Mouse (Mus musculus) midbrain, embryonic 14.5 days (tissue): Measurements from ENCODE around the gene Cnep1r1. TPM values are rescaled to one million over a fixed set of nuclear protein-coding genes. Genes with fewer than 3 reads are reported as not detected.
A peak's percentile ranks its signal among the peaks of the same experiment; 100 is the strongest.

Experiments
- ATAC-seq: fragments of 200-750 bp; cut with Nextera tagmentation; 2 replicates; pipeline ENCODE4 v1.8.0; 2017; ENCODE audit warnings: moderate number of reproducible peaks, moderate library complexity; ENCODE audit not compliant: low FRiP score, low TSS enrichment
- DNase-seq: peaks from one replicate; pipeline ENCODE4 v3.0.0-alpha.2; 2015
- H3K27ac ChIP-seq: fragments of 300-500 bp; sonication (generic); replicated peaks from 2 replicates; pipeline ENCODE4 v1.5.1; 2014; ENCODE audit warnings: mild to moderate bottlenecking, low read depth, low read length, moderate library complexity
- H3K27me3 ChIP-seq: fragments of 300-500 bp; sonication (generic); 2 replicates; pipeline ENCODE4 v1.6.1; 2014; ENCODE audit warnings: low read length, control low read depth, mixed read lengths; ENCODE audit not compliant: control insufficient read depth, insufficient read depth
- H3K36me3 ChIP-seq: fragments of 300-500 bp; sonication (generic); 2 replicates; pipeline ENCODE4 v1.6.1; 2014; ENCODE audit warnings: low read length, control low read depth; ENCODE audit not compliant: control insufficient read depth, insufficient read depth
- H3K4me1 ChIP-seq: fragments of 300-500 bp; sonication (generic); 2 replicates; pipeline ENCODE4 v1.6.1; 2014; ENCODE audit warnings: mild to moderate bottlenecking, antibody characterized with exemption, low read length, control low read depth; ENCODE audit not compliant: control insufficient read depth, insufficient read depth
- H3K4me2 ChIP-seq: fragments of 300-500 bp; sonication (generic); 2 replicates; pipeline ENCODE4 v1.6.1; 2014; ENCODE audit warnings: mild to moderate bottlenecking, low read length, moderate library complexity
- H3K4me3 ChIP-seq: fragments of 300-500 bp; sonication (generic); replicated peaks from 2 replicates; pipeline ENCODE4 v1.5.1; 2014; ENCODE audit warnings: low read depth, low read length
- H3K9ac ChIP-seq: fragments of 300-500 bp; sonication (generic); replicated peaks from 2 replicates; pipeline ENCODE4 v1.6.1; 2014; ENCODE audit warnings: mild to moderate bottlenecking, low read length, moderate library complexity
- H3K9me3 ChIP-seq: fragments of 300-500 bp; sonication (generic); 2 replicates; pipeline ENCODE4 v1.6.1; 2016; ENCODE audit warnings: low read length, control low read depth, mixed read lengths; ENCODE audit not compliant: control insufficient read depth
- WGBS: fragments of 180-500 bp; shearing (Covaris S2); extraction: QIAGEN DNeasy Blood & Tissue Kit; methylation state at CpG from one replicate; pipeline ENCODE4 v1.1.7; 2014; 5-methylcytosine and 5-hydroxymethylcytosine counted together
- polyA plus RNA-seq: library from polyadenylated mRNA; unstranded; fragments of >200 nt; fragmentation: Nextera tagmentation; extraction: Ambion mirVana; gene quantifications from 2 replicates; pipeline ENCODE4 v1.2.1, GENCODE M21; 2014

Gene Cnep1r1
- polyA plus RNA-seq, 1 experiment from 2014 or later, result 30.5 TPM

DNA sequence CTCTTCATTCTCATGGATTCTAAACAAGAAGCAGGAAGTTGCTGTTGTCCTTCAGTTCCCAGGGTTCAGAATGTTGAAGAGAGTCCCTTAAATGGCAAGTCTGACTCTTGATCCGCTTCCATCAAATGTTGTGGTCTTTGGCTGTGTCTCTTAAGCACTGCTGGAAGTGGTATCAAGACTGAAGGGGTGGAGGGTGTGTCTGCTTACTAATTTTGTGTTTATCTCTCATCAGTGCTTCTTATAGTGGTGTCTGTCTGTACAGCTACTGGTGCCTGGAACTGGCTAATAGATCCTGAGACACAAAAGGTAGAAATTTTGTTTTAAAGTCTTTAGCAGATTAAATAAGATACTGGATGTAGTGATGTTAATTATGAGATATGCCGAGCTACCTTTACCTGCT lies 6.3 kb downstream of the Cnep1r1 start:
- no peaks in the 10 kb centered on the region for H3K4me1 ChIP-seq
- no peaks in the 10 kb centered on the region for H3K9me3 ChIP-seq
- H3K4me3 ChIP-seq, result no peak overlapping the region
- no peak overlapping the region for H3K27ac ChIP-seq
- no peak overlapping the region for H3K4me2 ChIP-seq
- no peak overlapping the region for H3K9ac ChIP-seq
- no peak for ATAC-seq
- H3K27me3 ChIP-seq, result no peaks in the 10 kb centered on the region
- peaks cover 55% of the 10 kb centered on the region for H3K36me3 ChIP-seq
- WGBS, result 96% methylated on average over 2 of the region's 2 CpGs
- no peak for DNase-seq

DNA sequence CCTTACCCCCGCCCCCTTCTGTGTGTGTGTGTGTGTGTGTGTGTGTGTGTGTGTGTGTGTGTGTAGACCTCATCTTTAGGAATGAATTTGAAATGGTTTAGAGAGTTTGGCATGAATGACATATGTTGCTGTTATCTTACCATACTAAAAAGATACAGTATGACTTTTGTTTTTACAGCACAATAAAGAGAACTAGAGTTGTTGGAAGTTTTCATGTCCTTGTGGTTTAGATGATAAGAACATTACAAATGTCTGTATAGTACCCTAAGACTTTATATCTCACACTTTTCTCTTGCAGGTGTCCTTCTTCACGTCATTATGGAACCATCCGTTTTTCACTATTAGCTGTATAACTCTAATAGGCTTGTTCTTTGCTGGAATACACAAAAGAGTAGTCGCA lies 10.8 kb downstream of the Cnep1r1 start:
- WGBS, result 94% methylated on average over 4 of the region's 4 CpGs
- no peak for ATAC-seq

DNA sequence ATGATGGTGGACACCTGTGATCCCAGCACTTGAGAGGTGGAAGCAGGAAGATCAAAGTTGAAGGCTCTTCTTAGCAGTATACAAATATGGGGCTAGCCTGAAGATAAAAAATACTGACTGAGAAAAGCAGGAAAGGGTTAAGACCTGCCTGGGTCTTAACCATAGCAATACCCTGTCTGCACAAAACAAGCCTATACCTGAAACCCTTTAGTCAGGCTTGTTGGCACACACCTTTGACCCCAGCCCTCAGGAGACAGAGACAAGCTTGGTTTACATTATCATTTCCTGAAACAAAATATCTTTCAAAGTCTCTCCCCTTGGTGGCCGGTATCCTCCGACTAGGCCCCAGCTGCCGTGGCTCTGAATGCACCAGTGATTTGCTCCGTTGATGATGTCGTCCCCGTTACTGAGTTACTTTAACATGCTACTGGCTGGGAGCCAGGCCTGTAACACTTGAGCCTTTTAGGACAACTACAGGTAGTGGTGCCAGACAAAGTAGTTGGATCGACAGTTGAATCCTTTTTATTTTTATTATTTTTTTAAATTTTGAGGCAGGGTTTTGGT lies 12.3 kb downstream of the Cnep1r1 start:
- H3K9ac ChIP-seq, result no peak overlapping the region
- H3K27me3 ChIP-seq, result no peaks in the 10 kb centered on the region
- no peaks in the 10 kb centered on the region for H3K9me3 ChIP-seq
- no peak for DNase-seq
- H3K4me1 ChIP-seq, result no peaks in the 10 kb centered on the region
- ATAC-seq, result no peak
- H3K36me3 ChIP-seq, result peaks cover 82% of the 10 kb centered on the region
- 79% methylated on average over 7 of the region's 7 CpGs for WGBS
- H3K4me3 ChIP-seq, result no peak overlapping the region
- no peak overlapping the region for H3K4me2 ChIP-seq
- no peak overlapping the region for H3K27ac ChIP-seq

More for the DNA sequence above, 10.8 kb downstream of the Cnep1r1 start:
- Histone ChIP-seq H3K9me3 (no peaks in the 10 kb centered on the region), H3K27ac (no peak overlapping the region), H3K9ac (no peak overlapping the region), H3K4me3 (no peak overlapping the region), H3K36me3 (peaks cover 78% of the 10 kb centered on the region), H3K4me1 (no peaks in the 10 kb centered on the region), H3K4me2 (no peak overlapping the region), H3K27me3 (no peaks in the 10 kb centered on the region)
- DNase-seq, result no peak

GRCm38 (mm10) chr8:88137748-88138484 lies 19.3 kb downstream of the Cnep1r1 start, which contains the start of gene Heatr3:
Gene Heatr3, plus strand, starts transcription at chr8:88137855.
- ATAC-seq (peak; percentile 98), DNase-seq (peak; percentile 97)
- no peaks in the 10 kb centered on the region for H3K9me3 ChIP-seq
- no peaks in the 10 kb centered on the region for H3K27me3 ChIP-seq
- peaks cover 57% of the 10 kb centered on the region for H3K36me3 ChIP-seq
- WGBS, result under 1% methylated on average over 79 of the region's 79 CpGs
- peak within 1 kb of the TSS; percentile 93 for H3K4me3 ChIP-seq
- peak within 1 kb of the TSS; percentile 84 for H3K9ac ChIP-seq
- peaks cover 12% of the 10 kb centered on the region for H3K4me1 ChIP-seq
- peak within 1 kb of the TSS; percentile 74 for H3K4me2 ChIP-seq
- H3K27ac ChIP-seq, result peak within 1 kb of the TSS; percentile 96

- Histone ChIP-seq H3K4me1 (peaks cover 12% of the 10 kb centered on the region), H3K4me3 (no peak overlapping the region), H3K27ac (no peak overlapping the region), H3K27me3 (no peaks in the 10 kb centered on the region), H3K9me3 (no peaks in the 10 kb centered on the region), H3K9ac (no peak overlapping the region), H3K4me2 (peak overlapping the region; percentile 74), H3K36me3 (peaks cover 54% of the 10 kb centered on the region)
- WGBS, result 93% methylated on average over 3 of the region's 3 CpGs
- no peak for DNase-seq
- ATAC-seq, result no peak
Measured at GRCm38 (mm10) chr8:88139256-88139655, 20.7 kb downstream of the Cnep1r1 start.

GRCm38 (mm10) chr8:88141629-88142028 lies 23.1 kb downstream of the Cnep1r1 start:
- no peak for DNase-seq
- H3K4me3 ChIP-seq, result no peak overlapping the region
- no peaks in the 10 kb centered on the region for H3K9me3 ChIP-seq
- H3K27me3 ChIP-seq, result no peaks in the 10 kb centered on the region
- no peak overlapping the region for H3K27ac ChIP-seq
- no peak overlapping the region for H3K9ac ChIP-seq
- no peak for ATAC-seq
- 94% methylated on average over 3 of the region's 3 CpGs for WGBS
- no peak overlapping the region for H3K4me2 ChIP-seq
- H3K4me1 ChIP-seq, result peaks cover 12% of the 10 kb centered on the region
- H3K36me3 ChIP-seq, result peaks cover 59% of the 10 kb centered on the region

DNA sequence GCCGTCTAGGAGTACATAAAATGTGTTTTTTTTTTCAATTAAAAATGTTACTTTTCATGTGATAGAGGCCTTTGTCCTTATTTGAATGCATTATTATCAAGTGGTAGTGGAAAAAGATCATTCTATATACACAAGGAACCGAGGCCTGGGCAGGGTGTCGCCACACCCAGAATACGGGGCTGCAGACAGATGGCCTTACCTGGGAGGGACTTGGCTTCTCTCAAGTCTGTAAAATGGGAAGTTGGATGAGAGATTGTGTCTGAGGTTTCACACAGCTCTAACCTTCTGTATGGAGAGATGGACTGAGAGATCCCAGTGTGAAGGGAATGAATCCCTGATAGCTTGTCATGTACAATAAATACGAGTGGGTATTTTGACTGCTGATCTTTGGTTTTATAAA lies 25.5 kb downstream of the Cnep1r1 start:
- DNase-seq (no peak), ATAC-seq (no peak)
- Histone ChIP-seq H3K27me3 (no peaks in the 10 kb centered on the region), H3K4me1 (peaks cover 6% of the 10 kb centered on the region), H3K4me2 (no peak overlapping the region), H3K9ac (no peak overlapping the region), H3K36me3 (peaks cover 77% of the 10 kb centered on the region), H3K9me3 (no peaks in the 10 kb centered on the region), H3K4me3 (no peak overlapping the region), H3K27ac (no peak overlapping the region)
- WGBS, result 94% methylated on average over 5 of the region's 5 CpGs

DNA sequence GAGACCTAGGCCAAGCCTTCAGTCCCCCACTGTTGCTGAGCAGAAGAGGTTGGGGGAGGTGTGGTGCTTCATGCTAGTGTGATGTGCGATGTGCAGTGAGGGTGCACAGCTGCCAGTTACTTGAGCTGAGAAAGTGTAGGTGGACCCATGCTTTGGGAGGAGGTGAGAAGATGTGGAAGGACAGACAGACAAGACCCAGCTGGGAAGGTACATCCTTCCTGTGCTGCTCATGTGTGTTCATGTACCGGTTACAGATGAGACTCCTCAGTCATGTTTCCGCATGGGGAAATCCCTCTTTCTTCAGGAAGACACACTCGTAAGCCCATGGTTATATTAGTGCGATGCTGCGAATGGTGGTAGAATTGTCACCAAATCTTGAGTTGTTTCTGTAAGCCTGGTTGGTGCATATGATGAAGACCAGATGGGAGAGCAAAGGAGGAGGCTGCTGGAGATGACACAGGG lies 32.4 kb downstream of the Cnep1r1 start:
- 95% methylated on average over 6 of the region's 6 CpGs for WGBS
- peaks cover 67% of the 10 kb centered on the region for H3K36me3 ChIP-seq
- DNase-seq (no peak), ATAC-seq (no peak)
- no peak overlapping the region for H3K27ac ChIP-seq
- H3K4me1 ChIP-seq, result no peaks in the 10 kb centered on the region
- H3K27me3 ChIP-seq, result no peaks in the 10 kb centered on the region
- H3K9me3 ChIP-seq, result no peaks in the 10 kb centered on the region
- no peak overlapping the region for H3K4me2 ChIP-seq
- no peak overlapping the region for H3K9ac ChIP-seq
- no peak overlapping the region for H3K4me3 ChIP-seq
